Mouse (Mus musculus) retina, embryonic 14.5 days (tissue): ENCODE data around the gene Olfr61.
"Not testable (repeated sequence)": the region's sequence is repeated elsewhere in the genome, so short reads cannot be mapped to it uniquely, and the experiment has no call there.

ENCODE experiments used
- DNase-seq: peaks from one replicate; pipeline ENCODE4 v3.0.0-alpha.2; 2015; ENCODE audit warnings: low spot score

The Olfr61 gene

DNA sequence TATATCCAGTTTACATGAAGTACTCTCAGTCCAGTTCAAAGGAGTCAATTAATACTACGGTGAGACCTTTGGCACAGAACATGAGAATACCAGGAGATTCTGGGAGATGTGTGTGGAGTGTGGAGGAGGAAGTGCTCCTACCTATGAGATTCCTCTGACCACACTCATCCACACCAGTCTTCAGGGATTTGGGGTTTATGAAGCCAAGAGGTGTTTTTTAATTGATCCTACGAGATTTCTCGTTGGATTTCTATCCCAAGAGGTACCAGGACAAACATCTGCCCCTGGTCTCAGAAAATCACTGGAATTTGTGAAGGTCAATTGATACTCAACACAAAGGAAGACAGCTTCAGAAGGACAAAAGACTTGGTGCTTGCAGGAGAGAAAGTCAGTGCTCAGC is at the start of gene Olfr61:
TSS of gene Olfr61 (plus strand) at position 301 of the 400 bp plus-strand sequence.
- DNase-seq: not testable (repeated sequence)

DNA sequence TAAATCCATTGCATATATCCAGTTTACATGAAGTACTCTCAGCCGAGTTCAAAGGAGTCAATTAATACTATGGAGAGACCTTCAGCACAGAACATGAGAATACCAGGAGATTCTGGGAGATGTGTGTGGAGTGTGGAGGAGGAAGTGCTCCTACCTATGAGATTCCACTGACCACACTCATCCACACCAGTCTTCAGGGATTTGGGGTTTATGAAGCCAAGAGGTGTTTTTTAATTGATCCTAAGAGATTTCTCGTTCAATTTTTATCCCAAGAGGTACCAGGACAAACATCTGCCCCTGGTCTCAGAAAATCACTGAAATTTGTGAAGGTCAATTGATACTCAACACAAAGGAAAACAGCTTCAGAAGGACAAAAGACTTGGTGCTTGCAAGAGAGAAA is 27.8 kb upstream of the Olfr61 start, which contains the start of gene Olfr46:
TSS of gene Olfr46 (plus strand) at position 301 of the 400 bp plus-strand sequence.
- DNase-seq: not testable (repeated sequence)

DNA sequence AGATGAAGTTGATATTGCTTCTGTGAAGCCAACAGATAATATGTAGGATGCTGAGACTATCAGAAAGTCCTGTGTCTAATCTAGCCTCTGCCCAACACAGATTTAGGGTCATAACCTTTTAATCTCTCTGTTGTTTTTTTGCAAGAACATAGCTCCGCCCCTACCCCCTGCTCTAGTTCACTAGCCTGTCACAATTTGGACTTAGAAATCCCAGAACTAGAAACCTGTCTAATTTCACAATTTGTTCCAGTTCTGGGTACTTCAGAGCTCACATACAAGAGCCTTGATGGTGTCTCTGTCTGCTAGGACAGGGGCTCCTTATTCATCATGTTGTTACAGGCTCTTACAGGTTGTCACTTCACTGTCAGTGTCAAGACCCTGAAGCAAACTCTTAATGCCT is 1.8 kb downstream of the Olfr61 start:
- DNase-seq: no peak

DNA sequence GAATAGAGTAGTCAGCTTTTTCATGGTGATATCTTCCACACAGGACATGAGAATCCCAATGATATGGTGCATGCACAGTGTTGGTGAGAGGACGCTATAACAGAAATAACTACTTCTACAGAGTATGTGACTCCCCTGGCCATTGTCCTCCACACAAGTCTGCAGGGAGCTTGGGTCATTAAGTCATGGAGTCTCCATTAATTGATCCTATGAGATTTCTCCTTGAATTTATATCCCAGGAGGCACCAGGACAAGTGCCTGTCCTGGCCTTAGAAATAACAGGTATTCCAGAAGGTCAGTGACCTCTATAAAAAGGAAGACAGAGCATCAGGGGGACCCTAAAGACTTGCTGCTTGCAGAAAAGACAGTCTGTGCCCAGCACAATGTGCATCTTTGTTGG is 17.4 kb downstream of the Olfr61 start, which contains the start of gene Olfr53:
TSS of gene Olfr53 (plus strand) at position 301 of the 400 bp plus-strand sequence.
- DNase-seq: no peak

DNA sequence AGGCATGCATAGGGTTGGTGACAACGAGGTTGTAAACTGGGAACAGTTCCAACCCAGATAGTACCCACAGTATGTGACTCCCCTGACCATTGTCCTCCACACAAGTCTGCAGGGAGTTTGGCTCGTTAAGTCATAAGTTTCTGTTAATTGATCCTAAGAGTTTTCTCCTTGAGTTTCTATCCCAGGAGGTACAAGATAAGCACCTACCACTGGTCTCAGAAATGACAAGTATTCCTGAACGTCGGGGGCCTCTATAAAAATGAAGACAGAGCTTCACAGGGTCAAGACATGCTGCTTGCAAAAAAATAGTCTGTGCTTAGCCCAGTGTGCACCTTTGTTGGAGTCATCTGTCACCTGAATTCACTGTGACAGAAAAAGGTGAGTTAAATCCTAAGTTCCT is 30.9 kb downstream of the Olfr61 start, which contains the start of gene Olfr539:
TSS of gene Olfr539 (plus strand) at position 301 of the 400 bp plus-strand sequence.
- DNase-seq: no peak

DNA sequence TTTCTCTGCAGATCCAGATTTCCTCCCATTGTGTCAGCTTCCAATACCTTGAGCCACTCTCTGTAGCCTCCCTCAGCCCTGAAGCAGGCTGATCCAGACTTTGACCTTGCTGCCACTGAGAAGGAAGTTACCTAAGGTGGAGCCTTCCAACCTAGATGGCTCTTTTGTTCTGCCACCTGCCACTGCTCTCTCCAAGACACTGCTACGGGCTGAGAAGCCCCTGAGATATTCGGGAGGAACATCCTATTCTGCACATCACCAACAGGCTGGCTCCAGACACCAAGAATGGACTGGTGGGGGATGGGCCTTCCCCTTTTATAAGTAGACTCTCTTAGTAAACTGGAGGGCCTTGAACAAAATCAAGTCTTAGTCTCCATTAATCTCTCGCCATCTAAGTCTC is 41.9 kb downstream of the Olfr61 start:
- DNase-seq: not testable (repeated sequence)

DNA sequence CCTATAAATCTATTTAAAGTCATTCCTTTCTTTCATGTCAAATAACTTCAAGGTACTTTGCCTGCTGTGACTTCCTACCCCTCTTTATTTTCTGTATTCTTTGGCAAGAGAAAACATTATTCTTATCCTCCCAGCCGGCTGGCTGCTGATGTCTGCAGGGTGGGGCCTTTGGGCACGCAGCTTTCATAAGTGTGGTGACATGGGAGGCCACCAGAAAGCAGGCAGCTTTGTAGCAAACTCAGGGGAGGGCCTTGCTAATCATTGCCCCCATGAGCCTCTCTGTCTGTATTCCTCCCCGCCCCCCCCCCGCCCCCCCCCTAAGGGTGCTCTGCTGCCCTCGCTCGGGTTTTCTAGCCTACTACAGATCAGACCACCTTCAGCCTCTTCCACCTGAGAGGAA is 47.1 kb downstream of the Olfr61 start:
- DNase-seq: no peak

DNA sequence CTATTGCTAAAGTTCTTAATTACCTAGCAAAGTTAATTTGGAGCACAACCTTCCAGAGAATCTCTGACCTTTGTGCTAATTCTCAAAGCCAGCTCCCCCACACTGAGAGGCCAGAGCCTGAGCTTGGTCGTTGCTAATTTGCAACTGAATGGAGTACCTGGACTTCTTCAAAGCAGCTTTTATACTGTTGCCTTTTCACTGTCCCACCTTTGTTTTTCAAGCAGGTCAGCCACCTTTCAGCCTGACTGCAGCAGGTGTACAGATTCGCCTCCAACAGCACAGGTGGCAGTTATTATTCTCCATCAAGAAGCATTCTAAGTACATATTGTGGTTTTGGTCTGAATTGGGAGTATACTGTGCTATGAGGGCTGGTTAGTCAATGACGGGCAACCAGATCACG is 50.8 kb downstream of the Olfr61 start:
- DNase-seq: not testable (repeated sequence)

DNA sequence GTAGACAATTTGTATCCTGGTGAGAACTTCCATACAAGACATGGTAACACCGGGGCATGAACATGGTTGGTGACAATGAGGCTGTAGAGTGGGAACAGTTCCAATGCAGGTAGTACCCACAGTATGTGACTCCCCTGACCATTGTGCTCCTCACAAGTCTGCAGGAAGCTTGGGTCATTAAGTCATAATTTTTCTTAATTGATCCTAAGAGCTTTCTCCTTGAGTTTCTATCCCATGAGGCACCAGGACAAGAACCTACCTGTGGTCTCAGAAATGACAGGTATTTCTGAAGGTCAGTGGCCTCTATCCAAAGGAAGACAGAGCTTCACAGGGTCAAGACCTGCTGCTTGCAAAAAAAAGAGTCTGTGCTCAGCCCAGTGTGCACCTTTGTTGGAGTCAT is 52.9 kb downstream of the Olfr61 start, which contains the start of gene Olfr45:
TSS of gene Olfr45 (plus strand) at position 301 of the 400 bp plus-strand sequence.
- no peak for DNase-seq
